Mouse (Mus musculus) megakaryocyte, adult 5-6 weeks (primary cell): ENCODE results near the gene Ftcd. TPM values are rescaled to one million over a fixed set of nuclear protein-coding genes. Genes with fewer than 3 reads are reported as not detected.

ENCODE experiments used
- ATAC-seq: 2 replicates; pipeline ENCODE4 v1.8.0; 2016; ENCODE audit warnings: mild to moderate bottlenecking, inconsistent platforms; ENCODE audit not compliant: poor library complexity, severe bottlenecking
- total RNA-seq, 2 experiments: library from RNA; stranded (forward) in 1 of 2; stranded (reverse) in 1 of 2; fragments of 153-499, 151-499 nt in 1 of 2; fragments of 221-1000, 200-1000 nt in 1 of 2; gene quantifications; 2 replicates each; pipeline versions ENCODE4 v1.2.3 to v1.2.4; 2015 to 2017

Ftcd gene
- not detected in 2 replicates for total RNA-seq (2015)
- total RNA-seq (2017) = not detected in 2 replicates

- no peak for ATAC-seq
Measured at GRCm38 (mm10) chr10:76575374-76575773, at the start of gene Ftcd. Gene Ftcd, plus strand, starts transcription at chr10:76575648.

- ATAC-seq = peak; percentile 5; the same call in 1 of the 2 replicates
Measured at GRCm38 (mm10) chr10:76530922-76531321, 44.5 kb upstream of the Ftcd start.

GRCm38 (mm10) chr10:76531375-76531774 lies 44.1 kb upstream of the Ftcd start, which contains the start of gene Lss:
Gene Lss, plus strand, starts transcription at chr10:76531588.
- ATAC-seq = peak; percentile 98

- ATAC-seq = no peak
Measured at GRCm38 (mm10) chr10:76531828-76532227, 43.6 kb upstream of the Ftcd start.

GRCm38 (mm10) chr10:76535526-76535925 lies 39.9 kb upstream of the Ftcd start:
- no peak for ATAC-seq

GRCm38 (mm10) chr10:76537619-76538018 lies 37.8 kb upstream of the Ftcd start:
- no peak for ATAC-seq

- peak; percentile 75 for ATAC-seq
Measured at GRCm38 (mm10) chr10:76541336-76542085, 33.9 kb upstream of the Ftcd start.

GRCm38 (mm10) chr10:76542636-76543375 lies 32.6 kb upstream of the Ftcd start:
- peak; percentile 68 for ATAC-seq

GRCm38 (mm10) chr10:76546566-76546965 lies 28.9 kb upstream of the Ftcd start:
- ATAC-seq = no peak

- ATAC-seq = no peak
Measured at GRCm38 (mm10) chr10:76548218-76548617, 27.2 kb upstream of the Ftcd start.

GRCm38 (mm10) chr10:76550458-76550857 lies 25.0 kb upstream of the Ftcd start:
- no peak for ATAC-seq

- ATAC-seq = no peak
Measured at GRCm38 (mm10) chr10:76551556-76551955, 23.9 kb upstream of the Ftcd start.

GRCm38 (mm10) chr10:76554061-76554460 lies 21.4 kb upstream of the Ftcd start:
- no peak for ATAC-seq

GRCm38 (mm10) chr10:76561972-76562371 lies 13.5 kb upstream of the Ftcd start, which contains the start of gene Spatc1l:
Gene Spatc1l, plus strand, starts transcription at chr10:76562272.
- ATAC-seq = no peak

- ATAC-seq = no peak
Measured at GRCm38 (mm10) chr10:76569996-76570685, 5.3 kb upstream of the Ftcd start.

GRCm38 (mm10) chr10:76571070-76571469 lies 4.4 kb upstream of the Ftcd start:
- no peak for ATAC-seq

GRCm38 (mm10) chr10:76572151-76572550 lies 3.3 kb upstream of the Ftcd start:
- no peak for ATAC-seq

GRCm38 (mm10) chr10:76576920-76577319 lies 1.5 kb downstream of the Ftcd start:
- no peak for ATAC-seq

- no peak for ATAC-seq
Measured at GRCm38 (mm10) chr10:76584138-76584537, 8.7 kb downstream of the Ftcd start.

GRCm38 (mm10) chr10:76586190-76586589 lies 10.7 kb downstream of the Ftcd start:
- ATAC-seq = no peak

- ATAC-seq = no peak
Measured at GRCm38 (mm10) chr10:76590197-76590596, 14.7 kb downstream of the Ftcd start.
